Mouse (Mus musculus): ENCODE results near the gene Zc3h12c.

- no peak; the same call in 1 of the 2 replicates for TF ChIP-seq CTCF (IDR thresholded peaks at IDR 0.05)
- no peak for TF ChIP-seq EP300 (IDR thresholded peaks at IDR 0.05)
Measured at GRCm38 (mm10) chr9:52167863-52168685, at the start of gene Zc3h12c.

All from lung, postnatal 0 days (tissue).